Mouse (Mus musculus): ENCODE results near the gene Zfp976. TPM values are rescaled to one million over a fixed set of nuclear protein-coding genes. Genes with fewer than 3 reads are reported as not detected.
"Not testable (repeated sequence)": the region's sequence is repeated elsewhere in the genome, so short reads cannot be mapped to it uniquely, and the experiment has no call there.

Gene Zfp976
- 1 to 10 TPM in 1 of 2 experiments, under 1 TPM in 1; 0.66 to 1.2 TPM for total RNA-seq (2021)
- long read RNA-seq, experiment 1, result 0 reads
- long read RNA-seq, experiment 2, result 0 reads

- H3K27ac ChIP-seq, result peak within 1 kb of the TSS; percentile 48; the same call in 1 of the 2 replicates
- DNase-seq, result peak; percentile 54
- H3K4me3 ChIP-seq, result peak within 1 kb of the TSS; percentile 66
- intact Hi-C loops (cut with DNase I), result not testable (repeated sequence)
Measured at GRCm38 (mm10) chr7:42642152-42643115, at the start of gene Zfp976. TSS of gene Zfp976 (minus strand) at chr7:42642588.

GRCm38 (mm10) chr7:42680081-42680480 lies 37.7 kb upstream of the Zfp976 start:
- H3K4me3 ChIP-seq; DNase-seq; H3K27ac ChIP-seq; intact Hi-C loops (cut with DNase I): not testable (repeated sequence)

GRCm38 (mm10) chr7:42679646-42680045 lies 37.3 kb upstream of the Zfp976 start:
- DNase-seq; H3K27ac ChIP-seq; H3K4me3 ChIP-seq; intact Hi-C loops (cut with DNase I): not testable (repeated sequence)

GRCm38 (mm10) chr7:42660140-42660539 lies 17.8 kb upstream of the Zfp976 start:
- TF ChIP-seq CTCF (IDR thresholded peaks at IDR 0.05), result 0 out of 2 replicates have a peak, but pooled peaks have one; percentile 4
- H3K4me3 ChIP-seq; intact Hi-C loops (cut with DNase I); DNase-seq; H3K27ac ChIP-seq: not testable (repeated sequence)

- H3K4me3 ChIP-seq; DNase-seq; H3K27ac ChIP-seq; intact Hi-C loops (cut with DNase I): not testable (repeated sequence)
Measured at GRCm38 (mm10) chr7:42655211-42655610, 12.8 kb upstream of the Zfp976 start.

- DNase-seq; intact Hi-C loops (cut with DNase I); H3K27ac ChIP-seq: not testable (repeated sequence)
- H3K4me3 ChIP-seq, result peak overlapping the region; percentile 66
Measured at GRCm38 (mm10) chr7:42643120-42643620, 782 bp upstream of the Zfp976 start.

- H3K27ac ChIP-seq; H3K4me3 ChIP-seq; intact Hi-C loops (cut with DNase I); DNase-seq: not testable (repeated sequence)
Measured at GRCm38 (mm10) chr7:42631031-42631430, 11.4 kb downstream of the Zfp976 start.

GRCm38 (mm10) chr7:42595666-42596065 lies 46.7 kb downstream of the Zfp976 start:
- DNase-seq; intact Hi-C loops (cut with DNase I); H3K4me3 ChIP-seq; H3K27ac ChIP-seq: not testable (repeated sequence)

GRCm38 (mm10) chr7:42592413-42592812 lies 50.0 kb downstream of the Zfp976 start, which contains the start of gene Zfp977:
TSS of gene Zfp977 (minus strand) at chr7:42592547.
- H3K4me3 ChIP-seq; DNase-seq; H3K27ac ChIP-seq; intact Hi-C loops (cut with DNase I): not testable (repeated sequence)

- H3K27ac ChIP-seq; H3K4me3 ChIP-seq; DNase-seq; intact Hi-C loops (cut with DNase I): not testable (repeated sequence)
Measured at GRCm38 (mm10) chr7:42591311-42591710, 51.1 kb downstream of the Zfp976 start.

- intact Hi-C loops (cut with DNase I), result no loop called here
- no peak for TF ChIP-seq CTCF (IDR thresholded peaks at IDR 0.05)
- Histone ChIP-seq H3K4me3 (no peak within 1 kb of the TSS), H3K27ac (no peak within 1 kb of the TSS)
- no peak for DNase-seq
Measured at GRCm38 (mm10) chr7:42578488-42578887, 63.9 kb downstream of the Zfp976 start, which contains the start of gene Gm21028. TSS of gene Gm21028 (minus strand) at chr7:42578588.

Small RNA genes within 50 kb of the gene (microRNA-seq; reads per million reads assigned to microRNA genes)
- not detected for gene Gm24938

Other genes starting within 250 kb of the Zfp976 start
- gene 4933421I07Rik, start 194.5 kb downstream of the Zfp976 start, total RNA-seq (2021), result not detected
- gene Zfp141, start 136.8 kb downstream of the Zfp976 start, total RNA-seq (2021), result 1 to 10 TPM; 5.3 to 6.9 TPM
- gene Gm21028, start 64.0 kb downstream of the Zfp976 start, total RNA-seq (2021), result not detected
- gene Zfp977, start 50.0 kb downstream of the Zfp976 start, total RNA-seq (2021), result under 1 TPM in 1 of 2 experiments, not detected in 1; 0.31 TPM
- 1 to 10 TPM; 3.6 to 4.1 TPM for gene Zfp975, start 50.2 kb upstream of the Zfp976 start, total RNA-seq (2021)
- gene Gm17067, start 84.4 kb upstream of the Zfp976 start, total RNA-seq (2021), result not detected
- gene Vmn2r62, start 150.9 kb upstream of the Zfp976 start, total RNA-seq (2021), result not detected
- gene Gm2381, start 224.6 kb upstream of the Zfp976 start, total RNA-seq (2021), result under 1 TPM; 0.05 to 0.08 TPM

Measured in gastrocnemius, adult 2 months (tissue).